Mouse (Mus musculus): ENCODE data around the gene Atp1b1.

Atp1b1 gene

DNA sequence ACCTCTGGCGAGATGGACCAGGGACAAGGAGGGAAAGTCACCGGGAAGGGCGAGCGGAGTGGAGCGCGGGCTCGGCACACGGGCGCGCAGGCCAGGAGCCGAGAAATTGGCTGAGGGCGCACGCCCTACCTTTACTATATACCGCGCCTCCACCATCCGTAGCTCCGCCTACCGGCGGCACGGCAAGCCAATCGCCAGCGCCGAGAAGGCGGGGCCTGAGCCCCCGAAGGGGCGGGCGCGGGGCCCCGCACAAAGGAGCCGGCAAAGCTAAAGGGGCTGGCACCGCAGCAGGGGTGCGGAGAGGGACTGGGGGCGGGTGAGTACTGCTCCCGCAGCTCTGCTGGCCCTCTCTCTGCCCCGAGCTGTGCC, at the start of gene Atp1b1:
Gene Atp1b1, minus strand, starts transcription at position 111 of the 369 bp plus-strand sequence.
- peak; percentile 93 for DNase-seq

DNA sequence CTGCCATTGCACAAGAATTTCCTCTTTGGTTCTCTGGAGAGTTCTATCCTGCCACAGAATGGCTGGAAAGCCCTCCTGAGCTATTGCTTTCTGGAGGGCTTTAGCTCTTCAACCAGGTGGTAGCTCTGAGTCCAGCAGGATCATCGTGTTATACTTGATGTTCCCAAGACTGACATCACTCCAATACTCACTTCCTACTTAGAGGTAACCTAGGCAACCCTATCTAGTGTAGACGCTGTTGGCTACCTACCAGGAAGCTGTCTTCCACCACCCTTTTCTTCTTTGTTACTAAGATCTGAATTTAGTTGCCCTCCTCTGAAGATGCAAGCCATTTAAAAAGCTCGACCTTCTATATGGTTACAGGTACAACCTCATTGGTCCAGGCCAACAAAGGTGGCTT, 46.9 kb upstream of the Atp1b1 start:
- no peak for DNase-seq

DNA sequence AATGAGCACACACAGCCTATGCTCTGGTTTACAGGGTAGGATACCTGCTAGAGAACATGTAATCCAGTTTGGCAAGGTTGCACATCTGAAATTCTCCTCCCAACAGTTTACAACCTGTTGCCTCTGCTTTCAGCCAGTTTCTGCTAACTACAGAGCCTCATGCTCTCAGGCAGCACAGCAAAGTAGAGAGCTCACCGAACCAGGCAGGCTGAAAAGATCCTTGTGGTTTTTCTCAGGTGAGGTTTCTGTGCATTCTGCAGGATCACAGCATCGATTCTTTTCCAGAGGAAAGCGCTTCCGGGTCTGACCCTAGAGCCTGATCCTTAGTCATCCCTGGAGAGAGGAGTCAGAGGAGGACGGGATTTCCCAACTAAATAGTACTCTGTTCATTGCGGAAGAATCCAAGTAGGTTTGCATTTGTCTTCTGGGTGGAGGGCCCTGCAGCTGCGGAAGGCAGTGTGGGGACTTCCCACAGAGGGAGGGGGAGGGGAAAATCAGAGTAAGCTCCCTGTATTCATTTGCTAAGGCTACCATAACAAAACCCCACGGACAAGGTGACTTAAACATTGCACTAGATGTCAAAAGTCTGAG, 45.1 kb upstream of the Atp1b1 start:
- DNase-seq: no peak

DNA sequence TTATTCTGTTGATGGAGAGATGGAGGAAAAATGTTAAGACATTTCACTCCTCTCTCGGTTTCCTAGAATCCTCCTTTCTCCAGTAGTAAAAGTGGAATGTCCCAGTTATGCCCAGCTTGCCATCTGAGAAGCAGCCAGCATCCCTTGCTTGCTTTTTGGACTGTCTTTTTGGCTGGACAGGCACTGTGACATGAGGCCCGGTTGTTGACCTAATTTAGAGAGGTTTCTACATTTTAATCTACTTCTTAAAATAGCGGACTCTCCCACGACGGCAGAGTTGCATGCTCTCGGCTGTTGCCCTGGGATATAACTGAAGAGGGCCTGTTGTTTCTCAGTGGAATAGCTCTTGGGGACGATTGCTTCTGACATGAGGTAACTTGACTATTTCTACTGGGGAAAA, 44.1 kb upstream of the Atp1b1 start:
- DNase-seq: no peak

DNA sequence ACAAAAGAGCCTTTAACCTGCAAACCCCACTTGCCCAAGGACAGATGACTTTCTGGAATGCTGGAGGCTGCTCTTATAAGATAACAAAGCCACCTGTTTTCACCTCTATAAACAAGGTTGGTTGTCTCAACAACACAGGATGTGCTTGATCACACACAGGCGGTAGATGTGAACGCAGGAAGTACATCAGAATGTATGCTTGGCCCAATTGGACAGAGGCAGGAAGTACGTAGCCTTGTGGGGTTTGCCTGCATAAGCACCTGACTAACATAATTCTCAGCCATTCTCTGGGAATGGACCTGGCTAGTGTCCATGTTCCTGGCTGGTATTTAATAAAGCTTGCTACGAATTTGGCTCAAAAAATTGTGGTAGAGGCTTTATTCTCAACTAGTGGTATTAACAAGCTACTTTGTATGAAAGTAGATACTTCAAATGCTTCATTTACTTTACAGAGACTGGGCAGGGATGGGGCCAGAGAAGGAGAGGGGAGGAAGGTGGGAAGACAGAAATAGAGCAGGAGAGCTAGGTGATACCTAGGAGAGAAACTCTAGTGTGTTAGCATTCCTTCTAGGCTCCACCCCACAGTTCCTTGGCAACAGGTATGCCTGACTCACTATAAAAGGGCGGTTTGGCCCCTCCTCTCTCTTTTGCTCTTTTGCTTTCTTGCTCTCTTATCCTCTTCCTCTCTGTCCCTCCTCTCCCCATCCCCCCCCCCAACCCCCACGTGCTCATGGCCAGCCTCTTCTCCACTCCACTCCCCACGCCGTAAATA, 36.8 kb upstream of the Atp1b1 start:
- DNase-seq: no peak

DNA sequence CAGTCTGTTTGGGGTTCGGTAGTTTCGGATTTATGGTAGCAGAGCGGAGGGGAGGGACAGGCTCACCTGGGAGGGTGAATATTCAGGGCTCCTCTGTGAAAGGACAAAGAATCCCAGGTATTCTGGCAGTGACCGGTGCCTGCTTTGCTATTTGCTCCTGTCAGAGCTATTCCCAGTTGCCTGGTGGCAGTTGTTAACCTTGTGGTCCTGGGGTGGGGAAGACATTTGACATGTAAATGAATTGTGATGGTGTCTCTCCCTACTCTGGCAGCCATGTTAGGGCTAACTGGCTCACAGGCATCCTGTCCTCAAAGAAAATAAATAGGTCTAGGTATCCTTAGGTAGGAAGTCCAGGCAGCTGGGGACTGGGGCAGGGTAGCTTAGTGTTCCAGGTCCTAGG, 36.1 kb upstream of the Atp1b1 start:
- DNase-seq: no peak

DNA sequence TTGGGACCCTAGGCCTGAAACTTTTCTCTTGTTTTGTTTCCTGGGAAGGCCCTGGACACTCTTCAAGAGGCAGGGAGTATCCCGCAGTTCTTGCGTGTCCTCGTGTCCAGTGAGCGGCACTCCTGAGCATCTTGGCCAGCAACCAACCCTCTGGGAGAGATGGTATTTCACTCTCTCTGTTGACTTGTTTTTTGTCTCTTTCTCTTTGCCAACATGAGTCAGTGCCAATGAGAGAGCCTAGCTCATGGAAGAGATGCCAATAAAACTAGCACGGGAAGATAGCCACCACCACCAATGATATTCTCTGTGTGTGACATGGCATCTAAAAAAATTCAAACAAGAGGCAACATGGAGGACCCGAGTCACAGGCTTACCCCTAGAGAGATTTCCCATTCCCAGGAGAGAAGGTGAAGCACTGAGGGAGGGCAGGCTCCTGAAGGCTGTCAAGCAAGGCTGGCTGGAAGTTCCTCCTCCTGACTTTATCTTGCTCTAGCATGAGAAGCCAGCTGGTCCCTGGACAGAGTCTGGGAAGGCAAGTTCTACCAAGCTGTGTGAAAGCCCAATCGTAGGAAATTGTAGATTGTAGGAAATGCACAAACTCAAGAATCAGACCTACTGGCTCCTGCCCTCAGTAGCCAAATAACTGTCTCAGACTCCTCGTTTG, 35.0 kb upstream of the Atp1b1 start:
- DNase-seq: no peak

DNA sequence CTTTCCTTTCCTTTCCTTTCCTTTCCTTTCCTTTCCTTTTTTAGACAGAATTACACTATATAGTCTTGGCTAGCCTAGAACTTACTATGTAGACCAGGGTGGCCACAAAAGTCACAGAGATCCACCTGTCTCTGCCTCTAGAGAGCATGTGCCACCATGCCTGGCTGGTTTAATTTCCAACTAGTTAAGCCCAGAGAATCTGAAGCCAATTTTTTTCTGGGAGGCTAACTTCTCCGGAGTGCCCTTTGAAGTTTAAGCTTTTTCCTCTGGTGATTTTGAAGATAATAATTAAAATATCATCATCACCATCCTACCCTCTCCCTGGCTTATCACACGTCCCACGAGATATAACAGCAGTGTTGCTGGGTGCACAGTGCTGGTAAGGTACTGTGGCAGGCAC, 34.3 kb upstream of the Atp1b1 start:
- no peak for DNase-seq

DNA sequence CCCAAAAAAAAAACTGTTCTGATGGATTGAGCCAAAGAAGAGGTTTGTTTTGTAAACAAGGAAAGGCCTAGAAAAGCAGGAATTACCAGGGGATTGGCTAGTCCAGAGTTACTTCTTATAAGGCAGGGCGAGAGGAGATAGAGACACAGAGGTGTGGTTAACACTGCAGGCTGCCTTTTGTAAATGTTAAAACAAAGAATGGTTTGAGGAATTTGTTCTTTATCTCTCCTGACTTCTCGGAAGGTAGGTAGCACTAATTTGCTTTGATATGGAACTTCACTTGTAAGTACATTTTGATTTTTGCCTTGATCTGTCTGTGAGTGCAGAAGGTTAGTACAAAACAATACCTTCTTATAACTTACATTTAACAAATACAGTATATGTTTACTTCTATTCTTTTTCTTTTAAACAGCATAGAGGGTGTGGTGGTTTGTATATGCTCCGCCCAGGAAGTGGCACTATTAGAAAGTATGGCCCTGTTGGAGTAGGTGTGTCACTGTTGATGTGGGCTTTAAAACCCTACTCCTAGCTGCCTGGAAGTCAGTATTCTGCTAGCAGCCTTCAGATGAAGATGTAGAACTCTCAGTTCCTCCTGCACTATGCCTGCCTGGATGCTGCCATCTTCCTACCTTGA, 31.9 kb upstream of the Atp1b1 start:
- DNase-seq: no peak

DNA sequence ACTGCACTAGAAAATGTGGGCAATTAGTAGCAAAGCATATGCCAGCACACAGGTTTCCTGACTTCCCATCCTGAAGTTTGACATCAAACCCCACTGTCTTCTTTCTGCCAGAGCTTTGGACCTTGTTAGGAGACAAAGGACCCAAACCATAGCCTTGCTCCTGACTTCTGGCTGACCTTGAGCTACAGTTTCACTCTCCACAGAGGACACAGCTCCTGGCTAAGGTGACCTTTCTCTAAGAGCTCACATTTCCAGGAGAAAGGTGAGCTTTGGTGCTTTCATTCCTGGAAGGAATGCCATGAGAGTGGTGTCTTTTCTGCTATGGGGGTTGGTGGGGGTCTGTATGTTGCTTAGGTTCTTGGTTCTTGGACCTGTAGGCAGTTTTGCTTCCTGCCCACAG, 25.6 kb upstream of the Atp1b1 start:
- DNase-seq: no peak

DNA sequence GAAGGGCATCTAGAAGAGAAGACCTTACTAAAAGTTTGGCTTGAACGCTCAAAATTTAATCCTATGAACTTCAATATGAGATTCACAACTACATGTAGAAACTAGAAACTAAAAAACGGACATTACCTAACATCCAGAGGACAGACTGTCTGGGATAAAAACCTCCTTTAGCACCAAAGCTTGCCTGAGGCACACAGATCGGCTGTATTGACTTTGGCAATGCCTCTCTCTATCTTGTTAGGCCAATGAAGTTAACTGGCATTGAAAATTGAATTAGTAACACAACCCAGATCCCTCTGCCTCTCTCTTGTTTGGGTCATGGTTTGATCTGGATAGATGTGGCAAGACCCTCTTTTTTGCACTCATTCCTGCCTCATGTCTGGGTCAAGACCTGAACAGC, 24.7 kb upstream of the Atp1b1 start:
- no peak for DNase-seq

DNA sequence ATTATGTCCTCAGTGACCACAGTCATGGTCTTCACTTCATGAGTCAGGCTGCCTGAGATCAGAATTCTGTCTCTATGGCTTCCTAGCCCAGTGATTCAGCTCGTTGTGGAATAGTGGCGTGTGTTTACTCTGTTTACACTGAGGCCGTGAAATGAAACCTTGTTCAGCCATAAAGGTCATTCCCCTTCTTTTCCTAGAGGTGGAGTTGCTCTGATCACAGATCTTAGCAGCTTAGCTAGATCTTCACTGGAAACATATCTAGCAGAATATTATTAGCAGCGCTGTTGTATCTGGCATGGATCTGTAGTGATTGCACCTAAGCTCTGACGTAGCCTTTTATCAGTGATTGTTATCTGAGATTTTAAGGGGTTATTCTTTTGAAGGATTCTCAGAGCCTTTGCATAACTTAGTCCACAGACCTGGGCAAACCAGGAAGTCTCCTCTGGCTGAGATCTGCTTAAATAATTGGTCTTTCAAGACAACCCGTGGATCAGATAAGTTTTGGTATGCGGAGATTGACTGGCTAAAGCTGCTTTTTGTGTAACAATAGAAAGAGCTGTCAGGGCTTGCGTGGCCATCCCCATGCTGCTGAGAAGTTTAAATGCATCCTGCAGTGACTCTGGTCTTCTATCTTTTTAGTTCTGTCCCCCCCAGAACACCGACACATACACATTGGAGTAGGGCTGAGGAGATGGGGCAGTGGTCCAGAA, 23.6 kb upstream of the Atp1b1 start:
- no peak for DNase-seq

DNA sequence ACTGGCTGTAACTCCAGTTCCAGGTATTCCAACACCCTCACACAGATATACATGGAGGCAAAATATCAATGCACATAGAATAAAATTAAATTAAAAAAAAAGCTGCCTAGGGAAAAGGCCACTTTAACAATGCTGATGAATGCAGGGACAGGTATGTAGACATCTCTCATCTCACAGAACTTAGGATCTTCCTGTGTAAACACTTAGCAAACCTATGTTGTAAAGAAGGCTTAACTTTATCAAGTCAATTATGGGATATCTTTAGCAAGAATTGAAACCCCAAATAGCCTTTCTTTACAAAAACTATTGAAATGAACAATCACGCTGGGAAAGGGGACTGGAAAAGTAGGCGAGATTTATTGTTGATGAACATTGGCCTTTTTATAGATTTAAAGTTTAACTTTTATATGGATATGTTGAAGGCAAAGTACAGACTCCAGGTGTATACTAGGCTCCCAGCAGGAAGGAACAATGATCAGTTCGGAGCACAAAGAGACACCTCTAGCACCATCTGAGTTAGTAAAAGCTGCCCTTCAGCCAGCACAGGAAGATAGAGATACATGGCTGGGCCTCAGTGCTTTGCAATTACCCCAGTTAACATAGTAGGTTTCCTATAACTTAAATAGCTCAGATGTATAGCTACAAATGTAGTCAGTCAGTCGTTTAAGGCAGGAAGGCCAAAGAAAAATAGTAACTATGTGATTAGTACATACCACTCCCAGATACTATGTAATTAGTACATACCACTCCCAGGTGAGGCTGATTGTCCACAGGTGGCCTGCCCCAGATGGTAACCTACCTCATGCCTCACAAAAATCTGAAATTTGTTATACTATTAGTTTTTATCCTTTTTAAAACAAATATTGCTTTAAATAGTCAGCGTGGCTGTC, 22.8 kb upstream of the Atp1b1 start:
- no peak for DNase-seq

DNA sequence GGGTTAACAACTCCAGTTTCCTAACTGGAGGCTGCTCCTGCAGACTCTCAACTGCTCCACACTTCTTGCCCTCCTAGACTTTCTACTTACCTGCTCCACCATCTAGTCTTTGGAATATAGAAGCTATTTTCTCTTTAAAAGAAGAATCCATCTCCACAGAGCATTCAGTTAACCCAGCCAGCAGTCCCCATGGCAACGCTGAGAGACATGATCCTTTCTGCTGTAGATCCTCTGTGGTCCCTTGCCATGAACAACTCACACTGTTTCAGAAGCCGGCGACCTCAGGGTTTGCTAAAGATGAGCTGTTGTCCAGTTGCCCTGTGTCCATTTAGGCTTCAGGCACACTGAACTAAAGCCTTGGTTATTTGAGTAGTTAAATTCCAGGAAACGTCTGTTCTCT, 17.7 kb upstream of the Atp1b1 start:
- no peak for DNase-seq

DNA sequence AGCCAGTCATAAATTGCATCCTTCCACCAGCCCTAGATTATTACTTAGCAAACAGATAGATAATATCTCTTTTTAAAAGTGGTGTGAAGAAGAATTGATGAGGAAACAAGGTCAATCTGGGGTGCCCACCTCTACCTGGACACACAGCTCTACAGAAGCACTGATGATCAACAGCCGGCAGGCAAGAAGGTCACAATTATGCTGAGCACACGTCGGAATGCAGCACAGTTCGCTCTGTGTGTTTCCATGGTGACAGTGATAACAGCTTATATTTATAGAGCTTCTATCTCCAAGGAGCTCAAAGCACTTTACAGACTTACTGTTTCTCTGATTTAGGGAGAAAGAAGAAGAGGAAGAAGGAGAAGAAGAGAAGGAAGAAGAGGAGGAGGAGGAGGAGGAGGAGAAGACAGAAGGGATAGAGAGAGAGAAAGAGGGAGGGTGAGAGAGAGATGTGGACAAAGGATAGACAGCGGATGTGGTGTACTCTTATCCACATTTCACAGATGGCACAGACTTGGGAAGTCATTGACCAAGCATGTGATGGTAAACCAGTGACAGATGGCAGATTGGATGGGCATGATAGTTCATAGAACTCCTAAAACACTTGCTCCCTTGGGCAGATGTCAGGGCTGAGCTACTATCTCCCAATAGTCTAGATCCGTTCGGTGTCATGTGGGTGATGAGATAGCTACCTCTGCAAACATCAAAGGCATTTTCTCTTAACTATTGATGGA, 16.8 kb upstream of the Atp1b1 start:
- peak; percentile 10 for DNase-seq

DNA sequence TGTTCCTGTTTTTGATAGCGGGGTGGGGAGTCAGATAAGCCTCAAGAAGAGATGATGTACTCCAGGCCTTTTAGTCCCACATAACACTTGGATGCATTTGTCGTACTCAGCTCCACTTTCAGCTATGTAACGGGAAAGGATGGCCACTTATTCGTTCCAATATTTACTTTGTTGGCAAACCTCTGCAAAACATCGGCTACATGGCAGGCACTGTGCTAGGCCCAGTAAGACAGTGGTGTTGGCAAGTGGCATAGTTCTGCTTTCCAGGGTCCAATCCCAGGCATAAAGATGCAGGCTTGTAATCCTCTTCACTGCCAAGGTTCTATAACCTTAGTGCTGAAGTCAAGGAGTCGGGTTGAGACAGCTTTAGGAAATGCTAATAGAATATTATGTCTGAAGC, 16.2 kb upstream of the Atp1b1 start:
- DNase-seq: no peak

DNA sequence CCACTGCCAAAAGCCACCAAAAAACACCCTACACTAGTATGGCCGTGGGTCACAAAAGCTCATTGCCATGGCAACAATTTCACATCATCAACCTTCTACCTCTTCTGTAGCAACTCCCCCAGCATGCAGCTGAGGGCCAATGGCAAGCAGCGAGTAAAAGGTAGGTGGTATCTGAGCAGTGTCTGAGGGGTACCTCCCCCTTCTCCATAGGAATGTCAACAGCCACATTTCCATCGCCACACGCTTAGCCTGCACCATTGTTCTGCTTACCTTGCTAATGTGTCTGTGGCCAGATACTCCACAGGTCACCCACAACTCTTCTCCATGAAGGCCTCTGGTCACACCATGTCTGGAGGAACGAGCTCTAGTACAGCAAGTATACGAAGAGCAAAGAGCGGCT, 15.2 kb upstream of the Atp1b1 start:
- DNase-seq: no peak

DNA sequence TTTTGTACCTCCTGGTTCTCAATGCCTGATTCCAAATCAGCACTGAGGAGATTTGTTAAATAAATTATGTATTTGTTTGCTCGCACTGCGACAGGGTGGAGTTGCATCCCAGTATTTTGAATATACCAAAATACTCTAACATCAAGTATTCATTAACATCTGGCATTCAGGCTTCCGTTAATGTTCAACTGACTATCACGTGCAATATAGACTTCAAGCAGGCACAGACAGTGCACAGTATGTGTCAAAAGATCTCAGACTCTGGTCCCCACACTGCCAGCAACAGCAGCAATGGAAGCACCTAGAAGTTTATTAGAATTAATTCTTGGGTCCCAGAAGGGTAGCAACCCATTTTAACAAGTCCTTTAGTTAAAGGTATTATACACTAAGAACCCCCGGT, 13.5 kb upstream of the Atp1b1 start:
- no peak for DNase-seq

DNA sequence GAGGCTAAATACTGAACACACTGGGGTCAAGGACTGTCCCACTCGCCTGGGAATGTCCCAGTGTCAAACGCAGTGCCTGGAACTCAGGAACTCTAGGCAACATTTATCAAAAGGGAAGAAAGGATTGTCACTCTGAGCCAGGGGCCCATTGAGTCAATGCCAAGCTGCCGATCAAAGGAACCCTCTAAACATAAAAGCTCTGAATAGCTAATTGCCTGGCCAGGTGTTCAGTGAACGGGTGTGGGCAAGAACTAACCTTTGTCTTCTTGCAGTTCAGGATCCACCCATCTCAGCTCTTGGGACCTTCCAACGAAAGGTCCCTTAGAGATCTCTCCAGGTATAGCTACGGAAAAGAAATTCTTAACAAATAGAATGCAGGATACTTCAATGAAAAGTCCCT, 12.8 kb upstream of the Atp1b1 start:
- no peak for DNase-seq

DNA sequence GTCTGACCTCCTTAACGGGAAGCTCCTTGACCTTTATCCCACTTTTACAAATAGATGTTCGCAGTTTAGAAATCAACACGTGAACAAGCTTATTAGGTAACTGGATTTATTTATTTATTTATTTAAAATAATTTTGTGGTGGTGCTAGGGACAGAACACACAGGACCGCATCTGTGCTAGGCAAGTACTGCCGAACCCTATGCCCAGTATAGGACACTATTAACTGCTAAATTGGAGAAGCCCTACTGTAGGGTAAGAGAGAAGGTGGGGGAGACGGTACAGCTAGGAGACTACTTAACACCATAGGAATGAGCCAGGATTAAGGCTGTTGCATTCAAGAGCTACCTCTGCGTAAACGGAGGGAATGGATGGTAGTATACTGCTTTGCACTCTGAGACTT, 10.2 kb upstream of the Atp1b1 start:
- DNase-seq: no peak

DNA sequence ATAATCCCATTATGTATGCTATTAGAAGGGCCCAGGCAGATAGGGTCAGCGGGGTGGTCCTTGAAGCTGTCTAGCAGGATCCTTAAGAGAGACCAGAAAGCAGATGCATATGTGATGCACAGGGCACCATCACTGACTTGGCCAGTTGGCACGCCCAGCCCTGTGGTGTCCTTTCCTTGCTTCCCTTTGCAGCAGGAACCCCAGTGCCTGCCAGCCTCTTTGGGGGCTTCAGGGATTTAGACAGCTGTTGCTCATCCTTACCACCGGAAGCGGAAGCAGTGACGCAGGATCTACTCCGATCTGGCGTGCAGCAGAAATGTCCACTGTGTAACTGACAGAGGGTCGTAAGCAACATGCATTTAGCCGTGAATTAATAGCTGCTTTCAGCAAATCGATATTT, 9.3 kb upstream of the Atp1b1 start:
- no peak for DNase-seq

DNA sequence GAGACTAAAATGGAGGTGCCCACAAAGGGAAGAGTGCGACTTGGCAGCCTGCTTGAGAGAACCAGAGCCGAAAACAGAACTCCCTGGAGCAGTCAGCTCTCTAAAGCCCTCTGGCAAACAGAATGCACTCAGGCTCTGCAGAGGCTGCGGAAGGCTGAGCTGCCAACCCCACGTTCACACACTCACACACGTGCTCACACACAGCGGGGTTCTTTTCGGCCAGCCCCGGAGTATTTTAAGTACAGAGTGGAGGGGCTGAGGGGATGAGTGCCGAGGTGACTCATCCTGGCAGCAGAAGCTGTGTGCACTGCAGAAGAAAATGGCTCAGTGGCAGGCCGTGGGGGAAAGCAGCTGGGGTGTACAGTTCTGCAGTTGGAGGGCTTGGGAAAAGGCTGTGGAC, 3.6 kb upstream of the Atp1b1 start:
- DNase-seq: peak; percentile 46
